Mouse (Mus musculus): Measurements from ENCODE around the gene Nppc. TPM values are rescaled to one million over a fixed set of nuclear protein-coding genes. Genes with fewer than 3 reads are reported as not detected.

Gene Nppc
- total RNA-seq (2015) (not detected in 2 replicates), total RNA-seq (2017) (not detected in 2 replicates)

DNA sequence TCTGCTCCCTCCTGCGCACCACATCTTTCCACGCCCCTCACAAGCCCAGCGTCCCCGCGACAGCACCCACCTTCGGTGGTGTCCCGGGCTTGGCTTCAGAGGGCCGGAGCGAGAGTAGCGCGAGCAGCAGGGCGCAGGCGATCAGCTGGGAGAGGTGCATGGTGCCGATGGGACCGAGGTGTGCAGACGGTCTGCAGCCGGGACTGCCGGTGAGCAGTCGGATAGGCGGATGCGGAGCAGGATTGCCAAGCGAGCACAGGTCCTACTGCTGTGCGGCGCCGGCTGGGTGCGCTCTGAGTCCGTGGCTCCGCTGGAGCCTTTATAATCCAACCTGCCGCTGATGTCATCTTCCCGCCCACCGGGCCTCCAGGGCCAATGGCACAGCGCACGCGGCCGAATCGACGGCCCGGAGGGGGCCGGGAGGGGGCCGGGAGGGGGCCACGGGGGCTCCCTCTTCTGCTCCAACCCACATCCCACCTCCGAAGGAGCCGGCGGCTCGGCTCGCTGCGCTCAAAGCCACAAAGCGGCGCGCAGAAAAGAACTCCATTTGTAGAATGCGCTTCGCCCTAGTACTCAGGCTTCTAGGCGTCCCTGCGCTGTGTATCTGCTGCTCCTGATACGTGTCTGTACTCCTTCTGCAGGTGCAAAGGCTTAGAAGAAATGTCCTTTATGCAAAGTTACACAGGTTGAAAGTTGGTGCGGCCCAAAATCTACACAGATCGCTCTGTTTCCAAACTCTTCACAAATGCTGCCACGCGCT lies at the start of gene Nppc:
Nppc (minus strand) TSS at position 293 of the 760 bp plus-strand sequence.
- ATAC-seq (ENCODE audit: poor library complexity, severe bottlenecking) = no peak

DNA sequence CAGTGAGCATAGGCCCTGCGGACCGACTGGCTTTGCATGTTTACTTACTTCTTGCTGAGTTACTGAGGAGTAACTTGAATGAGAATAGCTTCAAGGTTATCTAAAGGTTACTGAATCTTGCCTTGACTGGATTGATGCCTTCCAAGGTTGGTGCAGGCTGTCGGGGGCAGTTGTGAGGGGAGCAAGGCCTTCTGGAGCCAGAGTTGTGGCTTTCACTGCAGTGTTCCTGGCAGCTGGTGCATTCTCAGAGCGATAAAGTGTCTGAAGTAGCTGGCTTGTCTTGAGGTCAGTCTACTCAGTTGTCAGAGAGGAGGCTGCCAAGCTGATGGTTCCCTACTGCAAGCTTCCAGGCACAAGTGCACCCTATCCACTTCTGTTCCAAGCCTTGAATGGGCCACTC lies 49.0 kb upstream of the Nppc start:
- ATAC-seq (ENCODE audit: poor library complexity, severe bottlenecking) = no peak

DNA sequence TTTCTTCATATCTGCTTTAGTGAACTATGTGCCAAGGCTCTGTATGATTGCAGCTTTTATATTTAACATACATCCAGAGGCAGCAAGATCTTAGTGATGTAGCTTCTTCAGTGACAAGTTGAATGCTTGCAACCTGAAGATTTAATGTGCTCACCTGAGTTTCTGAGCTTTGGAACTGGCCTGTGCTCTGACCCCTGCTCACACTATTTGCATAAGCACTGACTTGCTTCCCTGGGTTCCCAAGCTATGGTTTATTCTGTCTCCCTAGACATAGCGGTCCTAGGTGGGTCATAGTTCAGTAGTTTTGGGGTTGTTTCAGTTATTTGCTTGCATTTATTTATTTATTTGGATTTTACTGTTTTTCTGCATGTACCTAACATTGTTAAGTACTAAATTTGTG lies 47.8 kb upstream of the Nppc start:
- no peak for ATAC-seq (ENCODE audit: poor library complexity, severe bottlenecking)

DNA sequence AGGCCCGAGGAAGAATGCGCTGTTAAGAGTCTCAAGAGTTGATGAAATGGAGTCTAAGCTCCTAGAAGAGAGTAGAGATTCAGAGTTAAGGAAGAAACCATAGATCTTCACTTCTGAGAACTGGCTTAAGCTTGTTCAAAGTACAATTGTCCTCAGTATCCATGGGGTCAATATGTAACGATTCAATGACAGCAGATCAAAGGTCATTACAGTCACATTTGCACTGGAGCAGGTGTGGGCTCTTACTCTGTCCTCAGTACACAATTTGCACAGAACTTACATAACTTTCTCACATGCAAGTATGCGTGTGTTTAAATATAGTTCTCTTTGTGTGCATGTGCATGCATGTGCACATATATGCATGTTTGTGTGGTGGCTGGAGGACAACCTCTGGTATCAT lies 42.7 kb upstream of the Nppc start:
- no peak for ATAC-seq (ENCODE audit: poor library complexity, severe bottlenecking)

DNA sequence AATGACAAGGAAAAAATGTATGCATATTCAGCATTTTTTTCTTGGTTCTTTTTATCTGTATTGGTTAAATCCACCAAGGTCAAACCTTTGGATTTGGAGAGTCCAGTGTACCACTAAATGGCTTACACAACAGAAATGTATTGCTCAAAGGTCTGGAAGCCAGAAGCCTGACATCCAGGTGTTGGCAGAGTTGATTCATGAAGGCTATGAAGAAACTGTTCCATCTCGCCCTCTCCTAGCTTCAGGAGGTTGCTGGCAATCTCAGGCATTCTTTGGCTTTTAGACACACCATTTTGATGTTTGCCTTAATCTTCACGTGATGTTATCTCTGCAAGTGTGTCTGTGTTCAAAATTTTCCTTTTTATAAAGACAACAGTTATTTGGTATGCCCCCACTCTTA lies 41.7 kb upstream of the Nppc start:
- ATAC-seq (ENCODE audit: poor library complexity, severe bottlenecking) = no peak

DNA sequence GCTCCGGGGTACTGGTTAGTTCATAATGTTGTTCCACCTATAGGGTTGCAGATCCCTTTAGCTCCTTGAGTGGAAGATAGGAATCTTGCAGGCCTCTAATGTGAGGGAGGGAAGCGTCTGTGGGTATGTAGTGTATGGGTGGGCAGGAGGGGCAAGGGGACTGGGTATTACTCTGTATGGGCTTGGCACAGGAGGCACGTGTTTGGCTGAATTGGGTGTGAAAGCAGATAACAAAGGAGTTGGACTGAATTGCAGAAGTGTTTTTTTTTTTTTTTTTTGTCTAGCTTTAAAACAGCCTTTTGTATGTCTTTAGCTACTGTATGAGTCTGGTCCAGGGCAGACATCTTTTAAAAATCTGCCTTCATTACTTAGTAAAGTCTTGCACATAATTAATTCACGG lies 39.2 kb upstream of the Nppc start:
- ATAC-seq (ENCODE audit: poor library complexity, severe bottlenecking) = no peak

DNA sequence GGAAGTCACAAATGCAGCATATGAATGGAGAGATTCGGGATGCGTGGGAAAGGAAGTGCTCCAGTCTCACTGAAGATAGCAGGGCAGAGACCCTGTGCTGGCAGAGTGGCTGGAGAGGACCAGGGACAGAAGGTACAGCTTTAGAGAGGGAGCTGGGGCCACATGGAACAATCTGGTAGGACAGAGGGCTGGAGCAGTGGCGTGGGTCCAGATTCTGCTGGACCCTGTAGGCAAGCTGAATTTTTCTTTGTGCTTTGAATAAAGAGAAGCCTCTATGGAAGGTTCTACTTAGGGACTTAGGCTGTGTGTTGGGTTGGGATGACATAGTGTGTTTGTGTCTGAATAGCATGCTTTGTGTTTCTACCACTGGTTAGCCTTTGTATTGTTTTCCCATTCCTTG lies 35.1 kb upstream of the Nppc start:
- no peak for ATAC-seq (ENCODE audit: poor library complexity, severe bottlenecking)

DNA sequence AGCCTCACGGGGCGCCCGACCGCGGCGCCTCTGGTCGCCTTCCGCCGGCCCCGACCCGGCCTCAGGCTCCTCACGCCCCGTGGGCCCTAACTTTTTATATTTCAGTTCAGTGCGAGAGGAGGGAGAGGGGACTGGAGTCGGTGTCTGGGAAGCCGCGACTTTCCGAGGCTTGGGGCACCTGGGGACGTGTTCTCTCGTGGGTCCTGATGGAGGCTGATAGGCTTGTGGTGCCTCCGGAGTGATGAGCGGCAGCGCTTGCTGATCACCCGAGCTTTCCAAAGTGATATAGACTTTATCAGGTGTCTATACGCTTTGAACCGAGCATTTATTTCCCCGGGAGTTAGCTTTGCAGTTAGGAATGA lies 33.6 kb upstream of the Nppc start:
- peak; percentile 17 for ATAC-seq (ENCODE audit: poor library complexity, severe bottlenecking)

DNA sequence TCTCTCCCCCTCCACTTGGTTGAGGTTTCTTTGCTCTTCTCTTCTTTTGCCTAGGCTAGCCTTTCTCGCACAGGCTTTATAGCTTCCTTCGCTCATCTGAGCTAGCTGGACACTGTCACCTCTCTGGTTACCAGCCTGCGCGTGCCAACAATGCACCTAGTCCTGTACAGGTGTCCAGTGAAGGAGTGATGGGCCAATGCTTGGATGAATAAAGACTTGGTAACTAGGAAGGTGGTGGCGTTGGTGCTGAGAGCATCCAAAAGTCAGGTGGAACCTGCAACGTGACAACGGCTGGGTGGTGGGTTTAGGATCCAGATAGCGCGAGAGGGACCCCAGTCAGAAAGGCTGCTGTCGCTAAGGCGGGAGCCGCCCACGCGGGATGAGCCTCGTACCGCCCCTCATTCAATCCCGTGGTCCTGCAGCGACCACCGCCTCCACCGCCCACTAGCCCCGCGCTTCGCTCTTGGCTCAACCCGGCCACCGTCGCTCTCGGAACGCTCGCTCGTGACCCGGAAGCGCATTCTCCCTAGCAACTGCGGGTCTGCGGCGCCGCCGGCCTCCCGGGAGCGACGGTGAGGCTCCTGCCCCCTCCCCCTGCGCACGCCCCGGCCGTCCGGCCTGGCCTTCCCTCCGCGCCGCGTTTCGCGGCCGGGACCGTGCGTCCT lies 33.1 kb upstream of the Nppc start, which contains the start of gene Dis3l2:
Dis3l2 (plus strand) TSS at position 509 of the 665 bp plus-strand sequence.
- ATAC-seq (ENCODE audit: poor library complexity, severe bottlenecking) = peak; percentile 96

DNA sequence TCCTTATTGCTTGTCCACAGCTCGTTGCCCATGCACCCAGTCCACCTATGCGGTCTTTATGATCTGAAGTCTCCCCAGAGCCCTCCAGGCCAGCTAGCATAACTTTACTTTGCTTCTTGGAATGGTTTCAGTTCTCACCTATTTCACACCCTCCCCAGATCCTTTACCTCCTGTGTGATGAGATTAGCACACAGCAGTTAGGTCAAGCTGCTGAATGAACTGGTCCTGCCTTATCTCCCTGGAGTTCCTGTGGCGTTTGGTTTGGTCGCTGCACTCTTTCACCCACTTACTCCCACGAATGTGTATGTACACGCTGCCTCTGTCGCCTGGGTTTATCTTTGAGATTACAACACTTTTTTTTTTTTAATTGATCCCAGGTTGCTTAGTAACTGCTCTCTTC lies 30.0 kb upstream of the Nppc start:
- no peak for ATAC-seq (ENCODE audit: poor library complexity, severe bottlenecking)

DNA sequence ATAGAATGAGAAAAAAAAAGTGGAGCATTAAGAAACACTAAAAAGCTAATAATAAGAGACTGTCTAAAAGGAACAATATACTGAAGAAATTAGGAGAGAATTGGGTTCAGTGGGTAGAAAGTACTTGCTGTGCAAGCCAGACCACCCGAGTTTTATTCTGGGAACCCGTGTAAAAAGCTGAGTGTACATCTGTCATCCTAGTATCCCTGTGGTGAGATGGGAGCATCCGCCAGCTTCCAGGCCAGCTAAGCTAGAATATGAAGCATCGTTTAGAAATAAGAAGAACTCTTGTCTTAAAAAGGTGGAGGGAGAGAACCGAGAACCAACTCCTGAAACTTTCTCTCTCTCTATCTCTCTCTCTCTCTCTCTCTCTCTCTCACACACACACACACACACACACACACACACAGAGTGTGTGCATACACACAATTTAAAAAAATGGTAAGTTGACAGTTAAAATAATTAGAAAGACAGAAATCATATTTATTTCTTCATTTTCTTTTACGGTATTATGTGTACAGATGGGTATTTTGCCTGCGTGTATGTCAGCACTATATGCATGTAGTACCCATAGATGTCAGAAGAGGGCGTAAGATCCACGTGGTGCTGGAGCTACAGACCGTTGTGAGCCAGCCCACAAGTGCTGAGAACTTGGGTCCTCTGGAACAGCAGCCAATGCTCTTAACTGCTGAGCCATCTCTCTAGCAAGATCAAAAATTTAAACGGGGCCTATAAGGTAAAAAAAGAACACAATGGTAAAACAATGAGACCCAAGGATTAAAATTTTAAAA lies 29.2 kb upstream of the Nppc start:
- ATAC-seq (ENCODE audit: poor library complexity, severe bottlenecking) = no peak

DNA sequence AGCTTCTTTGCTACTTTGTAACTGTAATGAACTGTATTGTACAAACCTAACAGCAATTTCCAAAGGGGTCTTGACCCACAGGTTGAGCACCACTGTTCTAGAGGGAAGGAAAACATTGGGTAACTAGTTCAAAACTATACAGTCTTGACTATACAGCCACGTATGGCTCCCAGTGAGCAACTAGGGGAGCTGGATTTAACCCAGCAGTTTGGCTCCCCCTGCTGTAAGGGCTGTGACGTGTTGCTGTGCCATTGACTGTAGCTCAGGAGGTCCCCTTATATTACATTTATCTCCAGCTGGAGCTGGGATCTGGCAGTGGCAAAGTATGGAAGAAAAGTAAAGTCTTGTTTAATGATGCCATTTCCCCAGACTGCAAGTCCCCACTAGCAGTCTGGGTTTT lies 28.4 kb upstream of the Nppc start:
- ATAC-seq (ENCODE audit: poor library complexity, severe bottlenecking) = no peak

DNA sequence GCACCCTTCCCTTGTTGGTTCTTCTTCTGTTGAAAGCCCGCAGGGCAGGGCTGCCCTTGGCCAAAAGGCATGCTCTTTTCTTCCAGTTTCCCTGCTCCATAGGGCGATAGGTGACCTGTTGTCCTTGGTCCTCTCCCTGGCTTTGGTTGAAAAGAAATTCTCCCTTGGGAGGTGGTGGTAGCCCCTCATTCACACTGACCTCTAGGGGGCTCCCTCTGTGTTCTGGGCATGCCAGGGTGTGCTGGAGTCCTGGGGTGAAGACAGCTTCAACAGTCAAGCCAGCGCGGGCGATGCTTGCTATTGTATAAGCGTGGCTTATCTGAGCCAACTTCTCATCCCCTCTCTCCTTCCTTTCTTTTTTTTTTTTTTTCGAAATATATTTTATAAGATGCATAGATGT lies 26.6 kb upstream of the Nppc start:
- no peak for ATAC-seq (ENCODE audit: poor library complexity, severe bottlenecking)

DNA sequence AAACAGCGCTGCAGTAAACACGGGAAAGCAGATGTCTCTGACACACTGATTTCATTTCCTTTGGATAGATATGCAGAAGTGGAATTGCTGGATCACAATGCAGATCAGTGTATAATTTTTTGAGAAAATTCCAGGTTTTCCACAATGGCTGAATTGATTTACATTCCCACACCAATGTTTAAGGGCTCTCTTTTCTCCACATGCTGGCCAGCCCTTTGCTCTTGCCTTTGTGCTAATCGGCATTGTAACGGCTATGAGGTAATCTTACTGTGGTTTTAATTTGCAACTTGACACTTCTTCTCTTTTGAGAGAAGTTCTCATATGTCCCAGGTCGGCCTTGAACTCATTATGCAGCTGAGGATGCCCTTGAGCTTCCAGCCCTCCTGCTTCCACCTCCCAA lies 20.7 kb upstream of the Nppc start:
- no peak for ATAC-seq (ENCODE audit: poor library complexity, severe bottlenecking)

DNA sequence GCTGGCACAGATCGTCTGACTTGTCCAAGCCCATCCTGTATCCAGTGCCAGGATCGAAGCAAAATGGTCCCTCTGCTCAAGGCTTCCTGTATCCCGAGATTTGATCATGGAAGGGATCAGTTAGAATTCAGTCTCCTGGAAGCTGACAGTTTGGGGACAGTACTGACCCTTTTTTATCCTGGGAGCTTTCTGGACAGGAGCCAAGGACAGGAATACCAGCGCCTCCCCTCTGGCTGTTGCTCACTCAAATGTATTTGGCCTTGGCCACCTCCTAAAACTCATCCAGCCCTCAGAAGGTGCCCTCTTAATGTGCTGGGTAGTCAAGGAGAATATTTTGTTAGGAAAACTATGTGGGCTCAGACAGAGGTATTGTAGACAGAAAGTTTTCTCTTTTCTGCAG lies 16.9 kb upstream of the Nppc start:
- ATAC-seq (ENCODE audit: poor library complexity, severe bottlenecking) = no peak

DNA sequence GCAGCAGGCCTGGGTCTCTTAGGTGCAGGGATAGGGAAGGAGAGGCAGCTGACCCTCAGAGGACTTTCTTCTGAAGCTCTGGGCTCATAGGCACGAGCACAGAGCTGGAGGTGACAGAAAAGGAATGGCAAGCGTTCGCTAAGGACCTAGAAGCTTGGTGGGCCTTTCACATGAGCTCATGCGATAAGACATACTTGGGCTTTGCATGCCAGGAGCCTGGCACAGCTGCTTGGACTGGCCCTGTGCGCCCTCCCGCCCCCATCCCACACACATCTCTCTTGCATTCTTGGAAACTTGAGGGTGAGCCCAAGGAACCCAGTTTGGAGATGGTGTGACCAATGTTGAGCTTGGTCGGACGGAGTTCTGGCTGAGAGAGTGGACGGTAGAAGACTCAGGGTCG lies 8.3 kb upstream of the Nppc start:
- no peak for ATAC-seq (ENCODE audit: poor library complexity, severe bottlenecking)

DNA sequence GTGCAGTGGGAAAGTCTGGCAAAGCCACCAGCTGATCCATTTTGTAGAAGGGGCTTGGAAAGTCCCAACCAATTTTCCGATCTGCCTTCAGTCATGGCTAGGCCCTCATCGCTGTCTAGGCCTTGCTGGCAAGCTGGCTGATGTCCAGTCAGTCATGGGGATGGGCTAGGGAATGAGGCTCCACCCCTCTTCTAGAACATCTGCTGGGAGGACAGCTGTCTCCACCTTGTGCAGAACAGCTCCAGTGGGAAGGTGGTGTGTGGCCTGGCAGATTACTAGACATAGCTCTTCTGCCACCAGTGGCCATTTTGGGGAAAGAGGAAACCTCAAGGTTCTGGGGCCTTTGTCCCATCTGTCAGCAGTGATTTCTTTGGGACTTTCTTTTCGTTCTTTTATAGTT lies 7.3 kb upstream of the Nppc start:
- no peak for ATAC-seq (ENCODE audit: poor library complexity, severe bottlenecking)

DNA sequence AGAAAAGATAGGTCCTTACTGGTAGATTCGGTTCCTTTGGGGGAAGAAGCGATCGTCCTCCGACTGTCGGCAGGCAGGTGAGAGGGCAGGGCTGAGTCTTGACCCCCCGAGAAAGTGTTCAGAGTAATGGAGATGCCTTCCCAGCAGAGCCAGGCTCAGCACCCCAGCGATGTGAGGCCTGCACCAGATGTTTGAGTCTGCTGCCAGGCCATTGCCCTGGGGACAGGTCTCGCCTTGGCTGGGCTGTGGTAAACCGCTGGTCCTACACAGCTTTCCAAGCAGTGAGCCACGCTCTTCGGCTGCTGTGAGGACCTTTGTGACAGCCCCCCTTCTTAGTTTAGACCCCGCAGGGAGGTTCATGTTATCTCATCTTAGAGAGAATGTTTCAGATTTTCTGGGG lies 4.8 kb upstream of the Nppc start:
- ATAC-seq (ENCODE audit: poor library complexity, severe bottlenecking) = no peak

DNA sequence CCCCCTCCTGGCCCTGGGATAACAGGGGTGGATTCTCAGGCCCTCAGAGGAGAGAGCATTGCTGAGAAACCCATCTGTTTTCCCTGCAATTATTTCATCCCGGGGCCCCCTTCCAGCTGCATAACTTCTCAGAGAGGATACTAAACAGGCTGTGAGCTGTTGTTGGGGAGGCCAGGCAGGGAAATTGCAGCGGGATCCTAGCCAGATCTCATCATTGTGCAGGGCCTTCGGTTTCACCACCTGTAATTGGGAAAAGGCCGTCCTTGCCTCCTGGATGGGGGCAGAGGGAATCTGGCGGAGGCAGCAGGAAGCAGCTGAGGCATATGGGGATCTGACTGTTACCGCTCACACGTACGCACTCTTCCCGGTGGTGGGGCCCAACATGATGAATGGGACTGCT lies 4.0 kb upstream of the Nppc start:
- ATAC-seq (ENCODE audit: poor library complexity, severe bottlenecking) = no peak

DNA sequence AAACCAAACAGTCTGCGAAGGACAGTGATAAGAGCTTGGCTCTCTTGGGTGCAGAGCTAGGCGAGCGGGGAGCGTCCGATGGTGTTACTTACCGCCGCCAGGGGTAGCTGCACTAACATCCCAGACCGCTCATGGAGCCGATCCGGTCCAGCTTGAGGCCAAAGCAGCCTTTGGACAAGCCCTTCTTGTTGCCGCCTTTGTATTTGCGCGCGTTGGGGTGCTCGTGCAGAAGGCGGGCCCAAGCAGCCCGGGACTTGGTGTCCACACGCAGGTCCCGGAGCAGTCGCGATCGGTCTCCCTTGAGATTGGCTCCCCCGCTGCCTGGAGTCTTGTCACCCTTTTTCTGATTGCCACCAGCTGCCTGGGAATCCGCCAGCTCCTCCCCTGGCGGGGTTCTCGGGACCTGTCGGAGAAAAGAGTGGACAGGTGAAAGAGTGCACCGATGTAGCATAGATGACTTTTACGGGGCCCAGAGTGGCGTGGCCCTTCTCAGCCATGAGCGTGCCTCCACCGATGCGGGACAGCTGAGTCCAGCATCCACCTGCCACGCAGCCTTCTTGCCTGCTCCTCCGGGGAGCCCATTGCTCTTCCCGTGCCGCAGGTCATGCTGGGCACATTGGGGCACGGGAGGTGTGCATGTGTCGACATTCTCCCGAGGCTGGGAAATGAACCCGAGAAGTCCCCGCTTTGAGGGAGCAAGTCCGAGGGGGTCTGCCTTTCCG lies 658 bp downstream of the Nppc start:
- ATAC-seq (ENCODE audit: poor library complexity, severe bottlenecking) = no peak

DNA sequence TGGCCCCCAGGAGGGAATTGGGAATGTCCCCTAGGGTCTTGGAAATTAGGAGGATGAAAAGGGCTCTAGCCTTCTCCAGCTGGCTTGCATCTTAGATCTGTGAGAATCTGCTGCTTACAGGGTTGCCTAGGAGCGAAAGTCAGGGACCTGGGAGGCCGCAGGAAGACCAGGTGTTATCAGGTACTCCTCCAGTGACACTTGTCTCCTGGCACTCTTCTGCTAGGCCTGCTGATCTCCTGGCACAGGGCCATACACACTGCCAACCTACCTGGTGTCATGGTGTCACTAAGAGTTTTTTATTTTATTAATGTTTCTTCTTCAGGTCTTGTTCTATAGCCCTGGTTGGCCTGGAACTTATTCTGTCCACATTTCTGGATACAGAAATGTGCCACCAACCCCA lies 5.3 kb downstream of the Nppc start:
- no peak for ATAC-seq (ENCODE audit: poor library complexity, severe bottlenecking)
